Mouse (Mus musculus): ENCODE results near the gene Fgf22.

Fgf22 gene

DNA sequence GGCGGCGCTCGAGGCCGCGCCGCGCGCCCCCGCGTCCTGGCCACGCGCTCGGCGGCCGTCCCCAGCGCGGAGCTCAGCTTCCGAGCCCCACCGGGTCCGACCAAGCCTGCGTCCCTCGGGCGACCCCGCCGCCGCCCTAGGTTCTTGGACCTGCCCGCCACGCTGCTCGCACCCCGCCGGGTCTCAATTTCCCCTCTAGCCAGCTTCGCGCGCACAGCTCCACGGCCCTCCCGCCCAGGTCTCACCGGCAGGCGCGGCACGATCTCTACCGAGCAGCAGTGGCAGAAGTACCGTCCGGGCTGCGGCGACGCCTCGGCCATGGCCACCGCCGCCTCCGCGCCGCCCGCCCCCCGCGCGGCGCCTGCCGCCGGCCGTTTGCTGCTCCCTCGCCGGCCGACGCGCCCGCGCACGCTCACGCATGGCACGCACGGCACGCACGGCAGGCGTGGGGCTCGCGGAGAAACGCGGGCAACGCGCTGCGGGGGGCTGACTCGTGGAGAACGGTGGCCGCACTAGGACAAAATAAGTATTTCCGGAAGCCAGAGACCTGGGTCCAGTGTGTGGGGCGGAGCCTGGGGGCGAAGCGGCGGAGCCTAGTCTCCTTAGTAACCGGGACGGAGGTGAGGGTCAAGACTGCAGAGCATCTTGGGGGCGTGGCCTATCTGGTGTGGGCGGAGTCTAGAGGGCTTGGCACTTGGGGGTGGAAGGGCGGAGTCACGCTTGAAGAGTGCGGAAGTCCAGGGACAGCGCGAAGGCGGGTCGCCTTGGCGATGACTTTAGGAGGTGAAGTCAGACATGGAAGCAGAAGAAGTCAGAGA is 11.8 kb downstream of the Fgf22 start, which contains the start of gene Rnf126:
TSS of gene Rnf126 (minus strand) at position 445 of the 818 bp plus-strand sequence.
- DNase-seq (ENCODE audit: low read depth, low spot score), result peak; percentile 100

DNA sequence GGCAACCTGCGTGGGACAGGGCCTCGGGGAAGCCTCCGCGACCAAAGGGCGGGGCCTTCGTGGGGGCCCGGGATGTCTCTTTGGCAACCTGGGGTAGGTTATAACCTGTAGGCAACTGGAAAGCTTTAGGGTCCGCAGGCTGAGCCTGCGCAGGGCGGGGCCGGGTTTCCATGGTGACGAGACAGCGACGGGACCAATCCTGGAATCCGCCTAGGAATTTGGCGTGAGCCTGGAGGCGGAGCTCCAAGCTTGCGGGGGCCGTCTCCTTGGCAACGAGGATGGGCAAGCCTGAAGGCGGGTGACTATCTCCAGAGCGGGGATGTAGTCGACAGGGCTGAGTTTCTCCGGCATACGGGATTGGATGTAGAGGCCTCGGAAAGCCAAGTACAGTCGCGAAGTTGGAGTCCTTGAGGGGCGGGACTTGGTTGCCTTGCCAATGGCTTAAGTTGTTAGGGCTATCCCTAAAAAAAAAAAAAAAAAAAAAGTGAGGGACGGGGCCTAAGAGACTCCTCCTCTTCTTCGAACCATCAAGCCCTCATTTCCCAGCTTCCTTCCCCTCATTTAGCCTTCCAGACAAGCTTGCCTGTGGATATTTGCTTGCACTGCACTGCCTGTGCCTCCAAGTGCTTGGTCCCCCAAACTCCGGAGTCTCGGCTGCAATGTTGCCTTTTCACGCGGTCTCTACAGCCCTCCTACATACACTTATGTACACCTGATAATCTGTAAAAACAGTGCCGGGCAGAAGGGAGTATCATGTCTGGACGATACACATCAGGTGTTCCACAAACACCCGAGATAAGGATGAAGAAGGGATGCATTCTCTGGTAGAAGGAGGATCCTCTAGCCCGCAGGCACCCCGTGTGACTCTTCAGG is 12.7 kb downstream of the Fgf22 start:
- peak; percentile 79 for DNase-seq (ENCODE audit: low read depth, low spot score)

DNA sequence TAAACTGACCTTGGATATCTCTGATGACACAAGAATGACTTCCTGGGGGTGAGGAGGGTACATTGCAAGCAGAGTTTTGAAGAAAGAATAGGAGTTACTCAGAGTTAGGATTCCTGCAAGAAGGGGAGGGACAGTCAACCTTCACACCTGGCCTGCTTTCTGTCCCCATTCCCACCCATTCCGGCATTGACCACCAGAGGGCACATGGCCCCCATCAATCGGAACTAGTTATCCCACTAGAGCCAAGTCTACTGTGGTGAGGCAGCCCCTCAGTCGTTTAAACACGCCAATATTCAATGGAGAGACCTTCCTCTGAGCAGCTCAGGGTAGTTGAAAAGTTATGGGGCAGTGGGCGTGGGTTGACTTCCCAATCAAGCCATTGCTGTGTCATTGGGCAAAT is 13.5 kb downstream of the Fgf22 start:
- DNase-seq (ENCODE audit: low read depth, low spot score), result peak; percentile 57

DNA sequence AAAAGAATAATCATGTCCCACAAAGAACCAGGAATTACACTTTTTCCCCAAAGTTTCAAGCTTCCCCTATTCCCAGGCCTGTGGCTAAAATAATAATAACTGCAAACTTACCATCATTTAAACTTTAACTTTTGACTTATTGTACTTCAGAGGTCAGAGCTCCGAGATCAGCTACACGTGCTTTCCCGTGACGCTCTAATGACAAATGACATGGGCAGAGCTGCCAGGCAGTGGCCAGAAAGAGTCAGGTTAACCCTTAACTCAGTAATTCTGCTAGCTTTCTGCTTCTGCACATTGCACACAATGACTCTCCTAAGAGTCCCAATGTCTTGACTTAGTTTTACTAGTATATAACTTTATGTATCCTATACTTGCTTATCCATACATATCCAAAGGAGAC is 14.5 kb downstream of the Fgf22 start:
- no peak for DNase-seq (ENCODE audit: low read depth, low spot score)

DNA sequence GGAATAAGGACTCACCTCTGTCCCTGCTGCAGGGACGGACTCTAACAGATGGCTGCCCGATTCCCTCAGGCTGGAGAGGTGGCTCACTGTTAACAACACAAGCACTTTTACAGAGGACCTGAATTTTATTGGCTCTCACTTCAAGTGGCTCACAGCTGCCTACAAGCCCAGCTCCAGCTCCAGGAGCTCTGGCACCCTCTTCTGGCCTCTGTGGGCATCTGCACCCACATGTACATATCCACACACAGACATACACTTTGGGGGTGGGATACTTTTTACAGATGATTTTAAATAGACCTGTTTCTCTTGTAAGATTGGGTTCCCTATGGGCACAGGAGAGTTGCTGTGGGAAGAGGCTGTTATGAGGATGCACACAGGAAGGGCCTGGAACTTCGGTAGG is 17.4 kb downstream of the Fgf22 start:
- DNase-seq (ENCODE audit: low read depth, low spot score), result no peak

DNA sequence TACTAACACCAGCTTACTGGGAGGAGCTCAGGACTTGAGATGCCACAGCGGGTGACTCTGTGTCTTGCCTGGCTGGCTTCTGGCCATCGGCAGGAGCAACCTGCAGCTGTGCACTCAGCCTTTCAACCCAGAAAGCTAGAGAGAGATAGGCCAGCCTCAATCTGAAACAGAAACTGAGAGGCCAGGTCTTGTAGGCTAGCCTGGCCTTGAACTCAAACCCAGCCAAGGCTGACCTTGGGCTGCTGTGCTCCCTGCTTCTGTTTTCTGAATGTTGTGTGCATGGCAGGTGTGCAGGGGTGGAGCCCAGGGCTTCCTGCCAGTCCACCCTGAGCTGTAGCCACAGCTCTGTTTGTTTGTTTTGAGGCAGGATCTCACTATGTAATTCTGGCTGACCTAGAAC is 18.3 kb downstream of the Fgf22 start:
- DNase-seq (ENCODE audit: low read depth, low spot score), result no peak

DNA sequence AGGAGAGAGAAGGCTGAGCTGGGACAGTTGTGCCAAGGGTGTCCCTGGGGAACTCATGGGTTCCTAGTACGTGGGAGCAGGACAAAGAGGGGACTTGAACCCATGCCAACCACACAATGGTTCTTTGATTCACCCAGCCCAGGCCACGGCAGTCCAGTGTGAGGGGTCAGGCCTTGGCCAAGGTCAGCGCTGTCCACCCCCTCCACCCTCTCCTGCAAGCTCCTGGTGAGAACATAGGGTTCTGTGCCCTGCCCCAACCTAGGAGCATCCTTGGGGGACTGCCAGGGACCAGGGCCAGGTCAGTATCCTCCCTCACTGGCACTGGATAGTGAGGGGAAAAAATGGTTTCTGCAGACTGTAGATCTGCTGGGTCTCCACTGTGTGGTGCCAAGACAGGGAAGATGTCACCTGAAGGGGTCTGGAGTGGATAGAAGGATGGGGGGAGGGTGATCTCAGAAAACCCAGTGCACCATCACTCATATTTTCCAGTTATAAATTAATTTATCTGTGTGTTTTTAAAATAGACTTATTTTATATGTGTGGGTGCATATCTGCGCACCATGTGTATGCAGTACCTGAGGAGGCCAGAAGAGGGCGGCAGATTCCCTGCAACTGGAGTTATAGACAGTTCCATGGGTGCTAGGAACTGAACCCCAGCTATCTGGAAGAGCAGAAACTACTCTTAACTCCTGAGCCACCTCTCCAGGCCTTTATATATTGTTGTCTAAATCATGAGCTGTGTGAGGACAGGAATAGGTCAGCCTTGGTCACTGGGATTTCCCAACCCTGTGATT is 19.8 kb downstream of the Fgf22 start:
- no peak for DNase-seq (ENCODE audit: low read depth, low spot score)

DNA sequence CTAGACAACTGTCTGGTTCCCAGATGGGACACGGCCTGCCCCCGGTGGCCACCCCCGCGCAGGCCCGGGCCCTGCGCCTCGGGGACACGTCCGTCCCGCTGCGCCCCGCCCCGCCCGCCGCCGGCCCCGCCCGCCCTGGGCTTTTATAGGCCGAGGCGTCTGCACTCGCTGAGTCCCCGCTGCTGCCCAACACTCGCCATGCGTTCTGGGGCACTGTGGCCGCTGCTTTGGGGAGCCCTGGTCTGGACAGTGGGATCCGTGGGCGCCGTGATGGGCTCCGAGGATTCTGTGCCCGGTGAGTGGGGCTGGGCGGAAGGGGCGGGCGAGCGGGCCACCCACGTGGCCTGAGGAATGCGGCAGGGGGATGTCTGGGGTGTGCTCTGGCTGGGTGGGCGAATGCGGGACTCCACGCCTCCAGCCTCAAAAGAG is 22.2 kb downstream of the Fgf22 start, which contains the start of gene Fstl3:
TSS of gene Fstl3 (plus strand) at position 170 of the 429 bp plus-strand sequence.
- DNase-seq (ENCODE audit: low read depth, low spot score), result no peak

DNA sequence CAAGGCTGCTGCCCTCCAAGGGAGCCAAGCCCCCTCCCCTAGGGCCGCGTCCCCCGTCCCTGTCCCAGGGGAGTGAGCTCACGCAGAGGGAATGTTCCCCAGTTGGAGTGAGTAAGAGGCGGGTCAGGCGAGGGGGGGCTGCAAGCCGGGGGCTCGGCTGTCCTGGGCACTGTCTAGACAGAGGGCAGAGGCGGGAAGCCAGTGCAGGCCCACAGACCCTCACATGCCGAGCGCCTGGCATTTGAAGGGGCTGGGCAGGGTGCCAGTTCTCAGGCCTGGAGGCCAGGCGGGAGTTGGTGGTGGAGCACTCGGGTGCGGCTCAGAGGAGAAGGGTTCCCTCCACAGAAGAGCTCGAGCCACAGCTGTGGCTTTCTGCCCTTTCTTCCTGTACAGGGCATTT is 23.1 kb downstream of the Fgf22 start:
- no peak for DNase-seq (ENCODE audit: low read depth, low spot score)

DNA sequence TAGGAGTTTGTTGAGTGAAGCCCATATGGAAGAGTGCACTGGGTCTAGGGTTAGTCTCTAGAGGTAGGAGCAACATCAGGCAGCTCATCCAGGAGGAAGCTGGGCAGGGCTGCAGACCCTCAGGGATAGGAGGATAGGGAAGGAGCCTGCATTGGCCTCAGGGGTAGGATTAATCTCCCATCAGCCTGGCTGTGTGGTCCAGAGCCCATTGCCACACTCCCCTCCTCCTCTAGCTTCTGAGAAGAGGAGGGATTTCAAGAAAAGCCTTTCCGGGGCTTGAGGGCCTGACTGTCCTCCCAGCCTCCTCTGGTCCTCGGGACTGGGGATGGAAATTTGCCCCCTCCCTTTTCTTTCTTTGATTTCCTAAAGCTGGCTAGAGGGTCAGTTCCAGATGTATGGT is 24.3 kb downstream of the Fgf22 start:
- DNase-seq (ENCODE audit: low read depth, low spot score), result no peak

DNA sequence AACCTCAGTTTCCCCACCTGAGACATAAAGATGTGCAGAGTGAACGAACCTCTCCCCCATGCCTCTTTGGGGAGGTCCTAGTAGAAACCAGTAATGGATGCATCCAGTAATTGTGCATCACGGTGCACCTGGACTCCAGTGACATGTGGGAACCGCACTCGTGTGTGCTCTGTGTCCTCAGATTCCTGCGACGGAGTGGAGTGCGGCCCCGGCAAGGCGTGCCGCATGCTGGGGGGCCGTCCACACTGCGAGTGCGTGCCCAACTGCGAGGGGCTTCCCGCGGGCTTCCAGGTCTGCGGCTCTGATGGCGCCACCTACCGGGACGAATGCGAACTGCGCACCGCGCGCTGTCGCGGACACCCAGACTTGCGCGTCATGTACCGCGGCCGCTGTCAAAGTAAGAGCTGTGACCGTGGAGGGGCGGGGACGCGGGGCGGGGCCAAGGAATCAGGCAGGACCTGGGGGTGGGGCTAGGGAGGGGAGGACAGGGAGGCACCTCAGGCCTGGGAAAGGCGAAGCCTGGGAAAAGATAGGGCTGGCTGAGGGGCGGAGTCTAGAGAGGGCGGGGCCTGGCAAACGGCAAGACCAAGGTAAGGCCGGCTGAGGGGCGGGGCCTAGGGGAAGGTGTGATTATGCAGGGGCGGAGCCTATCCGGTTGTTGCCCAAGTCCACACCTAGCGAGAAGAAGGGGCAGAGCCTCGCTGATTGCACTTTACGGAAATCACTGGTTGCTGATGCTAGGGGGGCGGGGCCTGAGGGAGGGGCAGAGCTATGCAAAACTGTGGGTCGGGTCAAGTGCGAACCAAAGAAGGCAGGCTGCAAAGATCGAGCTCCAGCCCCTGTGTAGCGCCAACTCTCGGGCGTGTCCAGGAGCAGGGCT is 25.1 kb downstream of the Fgf22 start:
- DNase-seq (ENCODE audit: low read depth, low spot score), result peak; percentile 90

DNA sequence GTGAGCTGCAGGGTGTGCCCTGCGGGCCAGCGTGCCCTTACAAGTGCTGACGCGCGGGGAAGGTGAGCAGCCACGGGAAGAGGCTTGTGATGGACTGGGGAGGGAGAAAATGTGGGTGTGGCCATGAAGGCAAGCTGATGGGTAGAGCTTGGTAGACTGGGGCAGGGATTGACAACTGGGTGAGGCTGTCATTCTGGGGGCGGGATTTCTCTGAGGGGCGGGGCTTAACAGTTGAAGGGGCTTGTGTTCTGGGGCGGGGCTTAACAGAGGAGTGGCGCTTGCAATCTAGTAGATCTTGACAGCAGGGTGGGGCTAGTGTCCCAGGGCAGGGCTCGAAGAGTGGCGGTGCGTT is 25.8 kb downstream of the Fgf22 start:
- DNase-seq (ENCODE audit: low read depth, low spot score), result peak; percentile 49

DNA sequence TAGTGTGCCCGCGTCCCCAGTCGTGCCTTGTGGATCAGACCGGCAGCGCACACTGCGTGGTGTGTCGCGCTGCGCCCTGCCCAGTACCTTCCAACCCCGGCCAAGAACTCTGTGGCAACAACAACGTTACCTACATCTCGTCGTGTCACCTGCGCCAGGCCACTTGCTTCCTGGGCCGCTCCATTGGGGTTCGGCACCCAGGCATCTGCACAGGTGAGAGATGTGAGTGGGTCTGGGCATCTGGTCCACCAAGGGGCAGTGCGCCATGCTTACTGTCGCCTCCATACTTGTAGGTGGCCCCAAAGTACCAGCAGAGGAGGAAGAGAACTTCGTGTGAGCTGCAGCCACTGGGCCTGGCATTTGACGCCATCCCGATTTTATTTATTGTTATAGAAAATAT is 26.3 kb downstream of the Fgf22 start:
- no peak for DNase-seq (ENCODE audit: low read depth, low spot score)

DNA sequence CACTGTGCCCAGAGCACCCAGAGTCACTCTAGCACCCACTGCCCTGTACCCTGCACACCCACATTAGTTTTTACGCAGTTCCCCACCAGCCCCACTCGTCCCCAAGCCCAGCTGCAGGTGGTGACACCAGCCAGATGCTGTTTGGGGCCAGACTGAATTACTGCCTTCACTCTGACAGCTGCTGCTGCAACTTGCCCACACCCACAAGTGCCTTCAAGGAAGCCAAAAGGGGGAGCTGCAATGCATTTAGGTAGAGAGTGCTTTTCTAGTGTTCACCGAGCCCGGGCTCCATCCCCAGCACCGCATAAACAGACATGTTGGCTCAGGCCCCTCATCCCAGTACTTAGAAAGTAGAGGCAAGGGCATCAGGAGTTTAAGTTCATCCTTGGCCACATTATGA is 27.1 kb downstream of the Fgf22 start:
- no peak for DNase-seq (ENCODE audit: low read depth, low spot score)

DNA sequence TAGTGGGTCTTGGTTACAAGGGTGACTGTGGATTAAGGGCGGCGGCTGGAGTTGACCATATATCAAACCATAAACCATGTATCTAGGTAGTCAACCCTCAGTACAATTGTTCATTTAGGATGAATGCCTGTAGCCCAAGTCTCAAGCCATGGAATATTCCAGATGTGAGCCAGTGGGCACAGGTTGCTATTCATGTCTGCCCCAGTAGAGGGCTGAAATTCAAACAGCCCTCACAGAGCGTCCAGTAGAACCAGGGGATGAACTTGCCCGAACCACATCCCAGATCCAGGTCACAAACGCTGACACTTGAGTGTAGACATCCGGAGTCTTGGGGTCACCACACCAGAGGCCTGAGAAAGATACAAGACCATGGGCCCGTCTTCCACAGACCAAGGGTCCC is 28.2 kb downstream of the Fgf22 start:
- no peak for DNase-seq (ENCODE audit: low read depth, low spot score)

DNA sequence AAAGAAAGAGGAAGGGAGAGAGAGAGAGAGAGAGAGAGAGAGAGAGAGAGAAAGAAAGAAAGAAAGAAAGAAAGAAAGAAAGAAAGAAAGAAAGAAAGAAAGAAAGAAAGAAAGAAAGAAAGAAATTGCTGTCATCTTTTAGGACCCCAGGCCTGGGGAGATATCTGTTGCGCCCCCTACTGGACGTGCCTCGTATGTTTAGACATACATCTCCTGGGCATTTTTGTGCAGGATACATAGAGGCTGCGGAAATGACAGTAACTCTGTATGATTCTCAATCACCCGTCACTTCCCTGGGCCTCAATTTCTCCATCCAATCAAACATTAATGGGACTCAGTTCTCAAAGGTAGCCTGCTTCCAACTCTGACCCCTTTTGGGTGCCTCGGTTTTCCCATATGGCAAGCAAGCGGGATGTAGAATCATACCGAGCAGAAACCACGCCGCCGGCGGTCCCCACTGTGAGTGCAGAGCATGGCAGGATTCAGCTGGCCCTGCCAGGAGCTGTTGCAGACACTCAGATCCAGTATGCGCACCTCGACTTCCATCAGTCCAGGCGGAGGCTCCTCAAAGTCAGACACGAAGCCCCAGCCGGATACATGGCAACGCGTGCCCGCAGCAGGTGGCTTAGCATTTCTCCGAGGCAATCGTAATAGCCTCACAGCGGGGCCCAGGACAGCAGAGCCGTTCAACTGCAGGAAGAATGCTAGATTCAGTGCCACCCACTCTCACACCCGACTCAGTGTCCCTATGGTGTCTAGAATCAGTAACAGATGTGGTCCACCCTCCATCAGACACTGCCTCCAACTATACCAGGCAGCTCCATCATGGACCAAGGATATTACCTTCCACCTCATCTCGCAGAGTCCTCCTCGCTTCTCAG is 29.3 kb downstream of the Fgf22 start:
- DNase-seq (ENCODE audit: low read depth, low spot score), result no peak

DNA sequence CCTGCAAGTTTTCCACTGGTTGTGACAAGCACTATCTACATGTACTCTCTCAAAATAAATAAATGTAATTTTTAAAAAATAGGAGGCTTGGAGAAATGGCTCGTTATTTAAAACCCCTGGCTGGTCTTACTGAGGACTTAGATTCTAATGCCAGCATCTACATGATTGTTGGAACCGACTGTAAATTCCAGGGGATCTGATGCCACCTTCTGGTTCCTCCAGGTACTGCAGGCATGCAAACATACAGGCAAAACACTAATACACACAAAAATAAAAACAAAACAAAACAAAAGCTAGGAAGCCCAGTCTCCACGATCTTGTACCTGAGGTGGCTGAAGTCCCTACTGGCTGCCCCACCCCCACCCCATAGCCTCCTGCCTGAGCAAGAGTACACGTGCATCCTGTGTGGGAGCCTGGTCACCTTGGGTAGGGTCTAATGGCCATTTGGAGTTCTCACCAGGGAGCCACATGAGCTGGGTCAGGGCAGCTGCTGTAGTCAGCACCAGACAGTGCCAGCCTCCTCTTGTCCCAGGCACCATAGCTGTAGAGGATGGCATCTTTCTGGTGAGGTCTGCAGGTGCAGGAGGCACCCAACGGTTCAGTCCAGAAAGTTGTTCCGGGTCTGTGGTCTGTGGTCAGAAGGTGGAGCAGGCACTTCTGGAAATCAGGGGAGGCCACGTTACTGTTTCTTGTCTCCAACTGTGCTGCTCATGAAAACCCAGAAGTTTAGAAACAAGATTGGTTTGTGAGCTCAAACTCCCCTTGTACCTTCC is 33.7 kb downstream of the Fgf22 start:
- peak; percentile 63 for DNase-seq (ENCODE audit: low read depth, low spot score)

DNA sequence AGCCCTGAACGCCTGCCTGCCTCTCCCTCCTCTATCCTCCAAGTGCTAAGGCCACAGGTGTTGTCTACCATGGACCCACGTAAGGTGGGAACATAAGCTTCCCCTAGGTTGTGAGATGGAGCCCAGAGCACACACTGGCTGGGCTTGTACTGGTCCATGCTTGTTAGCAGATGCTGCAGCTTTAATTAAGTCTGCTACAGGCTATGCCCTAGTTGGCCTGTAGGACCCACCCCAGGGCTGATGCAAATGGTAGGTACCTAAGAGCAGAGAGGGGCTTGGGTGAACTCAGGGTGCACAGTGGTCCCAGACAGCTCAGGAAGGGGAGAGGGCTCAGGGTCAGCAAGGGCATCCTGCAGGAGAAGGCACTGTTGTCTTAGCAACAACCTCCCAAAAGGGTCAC is 34.7 kb downstream of the Fgf22 start:
- no peak for DNase-seq (ENCODE audit: low read depth, low spot score)

DNA sequence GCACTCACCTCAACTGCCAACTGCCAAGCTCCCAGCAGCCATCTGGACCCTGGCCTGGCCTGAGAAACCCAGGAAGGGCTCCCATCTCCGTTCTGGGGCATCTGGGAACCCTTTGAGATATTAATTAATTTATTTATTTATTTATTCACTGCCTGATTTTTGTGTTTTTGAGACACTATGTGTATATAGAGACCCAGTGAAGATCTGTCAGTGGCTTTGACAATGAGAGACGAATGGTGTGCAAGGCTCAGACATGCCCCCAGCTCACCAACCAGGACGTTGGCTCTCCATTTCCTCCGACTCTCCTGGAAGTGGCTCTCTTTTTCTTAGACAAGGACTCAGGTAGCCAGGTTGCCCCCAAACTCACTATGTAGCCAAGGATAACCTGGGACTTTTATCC is 36.0 kb downstream of the Fgf22 start, which contains the start of gene Prss57:
TSS of gene Prss57 (minus strand) at position 101 of the 400 bp plus-strand sequence.
- no peak for DNase-seq (ENCODE audit: low read depth, low spot score)

Measured in retina, postnatal 7 days (tissue).